Mouse (Mus musculus): ENCODE measurements at regions not wholly inside any gene's neighbourhood (a gene's known extent, or its start where the extent isn't known, plus 50 kb on each side); places are given as distances from the start of the nearest gene placed in this dataset.

- no peak for DNase-seq (ENCODE audit: low read depth, low spot score)
Measured at GRCm38 (mm10) chr6:94816161-94816560, 116.2 kb upstream of the Lrig1 start.

GRCm38 (mm10) chr6:94814711-94815110 lies 114.8 kb upstream of the Lrig1 start:
- no peak for DNase-seq (ENCODE audit: low read depth, low spot score)

- DNase-seq (ENCODE audit: low read depth, low spot score), result no peak
Measured at GRCm38 (mm10) chr6:94813481-94814148, 113.7 kb upstream of the Lrig1 start.

- no peak for DNase-seq (ENCODE audit: low read depth, low spot score)
Measured at GRCm38 (mm10) chr6:94811846-94812245, 111.9 kb upstream of the Lrig1 start.

DNA sequence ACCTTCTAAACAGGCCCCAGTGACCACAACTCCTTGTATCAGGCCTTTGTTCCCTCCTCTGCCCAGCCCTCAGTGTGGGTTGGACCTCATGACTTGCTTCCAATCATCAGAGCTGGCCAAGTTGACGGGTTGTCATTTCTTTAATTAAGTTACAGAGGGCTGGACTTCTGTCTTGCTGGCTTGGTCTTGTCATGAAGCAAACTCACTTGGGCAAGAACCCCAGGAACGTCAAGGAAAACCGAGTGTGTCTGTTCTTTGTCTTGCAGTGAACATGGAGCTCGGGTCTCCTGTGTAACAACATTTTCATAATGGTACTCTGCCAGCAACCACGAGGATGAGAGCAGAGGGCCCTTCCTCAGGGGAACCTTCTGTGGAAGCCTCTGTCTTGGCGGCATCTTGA lies 107.3 kb upstream of the Lrig1 start:
- peak; percentile 6 for DNase-seq (ENCODE audit: low read depth, low spot score)

DNA sequence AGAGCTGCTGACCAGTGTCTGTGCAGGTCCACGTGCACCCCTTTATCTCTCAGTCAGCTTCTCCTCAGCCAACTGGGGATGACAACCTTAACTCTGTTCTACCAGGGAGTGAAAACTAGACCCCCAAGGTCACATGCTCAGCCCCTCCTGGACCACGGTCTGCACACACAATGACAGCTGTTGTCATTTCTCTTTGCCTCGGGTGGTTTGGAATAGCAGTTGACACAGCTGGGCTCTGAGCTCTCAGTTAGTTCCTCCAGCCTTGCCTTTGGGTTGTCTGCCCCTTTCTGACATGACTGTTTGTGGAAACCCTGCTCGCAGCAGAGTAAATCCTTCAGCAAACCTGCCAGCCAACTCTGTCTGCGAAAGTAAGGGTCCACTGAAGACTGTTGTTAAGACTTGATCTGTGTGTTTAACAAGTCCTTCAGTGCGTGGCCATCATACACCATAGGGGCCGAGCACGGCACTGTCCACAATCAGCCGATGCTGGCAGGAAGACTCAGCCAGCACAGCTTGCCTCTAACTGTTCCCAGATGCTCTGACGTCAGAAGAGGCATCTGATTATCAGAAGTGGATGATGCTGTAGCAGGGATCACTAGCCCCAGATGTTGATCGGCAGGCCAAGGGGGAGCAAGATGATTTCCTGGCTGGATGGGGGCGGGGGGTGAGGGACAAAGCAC lies 106.7 kb upstream of the Lrig1 start:
- peak; percentile 54 for DNase-seq (ENCODE audit: low read depth, low spot score)

GRCm38 (mm10) chr6:94805685-94806084 lies 105.7 kb upstream of the Lrig1 start:
- DNase-seq (ENCODE audit: low read depth, low spot score), result peak; percentile 58

DNA sequence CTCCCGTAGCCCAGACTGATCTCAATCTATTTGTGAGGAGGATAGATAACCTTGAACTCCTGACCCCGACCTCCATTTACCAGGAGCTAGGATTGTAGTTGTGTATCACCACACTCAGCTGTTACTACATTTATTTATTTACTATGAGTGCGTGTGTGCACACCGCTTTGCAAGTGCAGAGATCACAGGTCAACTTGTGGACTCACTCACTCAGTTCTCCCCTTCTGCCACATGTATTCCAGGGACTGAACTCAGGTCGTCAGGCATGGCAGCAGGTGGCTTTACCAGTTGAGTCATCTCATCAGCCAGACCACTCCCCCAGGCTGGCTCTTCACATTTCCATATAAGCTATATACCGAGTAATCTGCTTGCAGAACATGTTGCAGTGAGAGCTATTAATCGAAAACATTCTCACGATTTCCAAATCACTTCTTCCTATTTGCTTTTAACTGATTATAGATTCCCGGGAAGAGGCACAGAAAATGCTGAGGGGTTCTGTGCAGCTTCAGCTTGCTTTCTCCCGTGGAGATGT lies 104.4 kb upstream of the Lrig1 start:
- DNase-seq (ENCODE audit: low read depth, low spot score), result no peak

DNA sequence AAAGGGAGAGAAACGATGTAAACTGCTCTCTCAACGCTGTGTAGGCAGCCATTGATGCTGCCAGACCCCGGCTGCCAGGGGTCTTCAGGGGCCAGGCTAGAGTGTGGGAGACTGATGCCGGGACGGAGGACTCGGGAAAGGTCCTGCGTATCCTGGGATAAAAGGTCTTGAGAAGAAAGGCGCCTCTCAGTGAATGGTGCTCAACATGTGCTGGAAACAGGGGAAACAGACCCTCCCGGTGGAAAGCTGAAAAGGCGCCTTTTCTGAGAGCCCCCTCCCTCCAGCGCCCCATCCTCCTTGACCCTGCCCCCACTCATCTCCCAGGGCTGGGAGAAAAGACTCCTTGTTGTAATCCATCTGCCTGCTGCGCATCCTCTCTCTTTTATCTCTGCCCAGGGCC lies 101.1 kb upstream of the Lrig1 start:
- DNase-seq (ENCODE audit: low read depth, low spot score), result no peak

DNA sequence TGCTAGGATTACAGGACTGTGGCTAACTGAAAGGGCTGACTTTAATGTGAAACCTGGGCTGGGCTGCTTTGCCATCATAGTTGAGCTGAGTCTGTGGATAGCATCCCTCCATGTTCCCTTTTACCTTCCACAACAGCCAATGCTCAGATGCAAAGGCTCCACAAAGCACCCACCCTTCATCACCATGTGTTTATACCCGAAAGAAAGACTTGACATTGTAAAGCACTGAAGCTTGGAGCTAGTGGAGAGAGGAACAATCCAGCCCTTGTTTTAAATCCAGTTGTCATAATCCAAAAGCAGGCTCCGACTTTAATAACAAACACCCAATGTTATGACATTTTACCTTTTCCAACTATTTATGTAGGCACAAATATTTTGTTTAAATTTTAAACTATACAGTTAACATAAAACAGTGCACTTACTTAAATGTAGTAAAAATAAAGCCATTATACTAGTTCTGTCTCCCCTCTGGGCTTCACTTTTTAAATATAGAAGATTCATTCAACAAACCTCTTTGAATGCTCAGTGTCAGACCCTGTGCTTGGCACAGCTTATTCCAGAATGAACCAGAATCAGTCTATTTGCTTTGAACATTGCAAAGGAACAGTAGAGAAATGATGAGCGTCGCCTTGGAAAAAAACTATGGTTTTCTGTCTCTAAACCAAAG lies 98.7 kb upstream of the Lrig1 start:
- no peak for DNase-seq (ENCODE audit: low read depth, low spot score)

DNA sequence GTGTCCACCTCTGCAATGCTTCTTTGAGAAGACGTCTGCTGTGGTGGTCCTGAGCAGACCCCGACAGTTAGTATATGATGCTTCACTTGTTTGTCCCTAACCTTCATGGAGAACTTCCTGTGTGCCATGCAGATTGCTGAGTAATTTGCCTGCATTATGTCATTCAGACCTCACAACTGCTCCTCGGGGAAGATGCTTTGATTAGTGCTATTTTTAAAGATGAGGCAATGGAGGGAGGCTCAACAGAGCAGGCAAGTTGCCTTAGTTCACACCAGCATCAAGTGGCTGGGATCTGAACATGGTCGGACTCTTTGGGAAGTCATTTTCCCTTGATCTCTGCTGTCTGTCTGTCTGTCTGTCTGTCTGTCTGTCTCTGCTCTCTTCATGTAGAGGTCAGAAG lies 95.5 kb upstream of the Lrig1 start:
- peak; percentile 22 for DNase-seq (ENCODE audit: low read depth, low spot score)

DNA sequence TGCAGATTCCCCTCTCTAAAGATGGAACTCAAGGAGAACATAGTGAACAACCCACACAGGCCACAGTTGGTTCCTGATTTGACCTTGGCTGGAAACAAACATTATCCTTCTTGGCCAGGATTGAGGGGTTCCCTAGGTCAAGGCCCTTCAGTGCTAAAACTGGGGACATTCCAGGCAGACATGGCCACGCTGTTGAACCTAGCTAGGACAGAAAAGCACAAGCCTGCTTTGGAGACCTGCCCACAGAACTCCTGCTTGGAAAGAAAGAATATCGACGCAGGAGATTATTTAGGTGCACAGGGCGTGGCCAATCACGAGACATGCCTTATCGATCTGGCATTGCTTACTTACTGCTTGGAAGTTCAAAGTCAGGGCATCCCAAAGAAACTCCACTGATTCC lies 93.6 kb upstream of the Lrig1 start:
- DNase-seq (ENCODE audit: low read depth, low spot score), result no peak

DNA sequence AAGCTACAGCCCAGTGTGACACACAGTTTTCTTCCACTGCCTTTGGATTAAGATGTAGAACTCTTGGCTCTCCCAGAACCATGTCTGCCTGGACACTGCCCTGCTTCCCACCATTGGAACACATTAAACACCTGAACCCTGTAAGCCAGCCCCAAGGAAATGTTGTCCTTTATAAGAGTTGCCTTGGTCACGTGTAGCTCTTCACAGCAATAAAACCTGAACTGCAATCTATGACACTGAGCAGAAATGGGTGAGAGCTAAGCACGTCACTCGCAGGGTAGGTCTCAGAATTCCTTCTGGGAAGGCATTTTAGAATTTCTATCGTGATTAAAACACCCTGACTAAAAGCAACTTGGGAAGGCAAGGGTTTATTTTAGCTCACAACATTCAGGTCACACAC lies 92.4 kb upstream of the Lrig1 start:
- no peak for DNase-seq (ENCODE audit: low read depth, low spot score)

DNA sequence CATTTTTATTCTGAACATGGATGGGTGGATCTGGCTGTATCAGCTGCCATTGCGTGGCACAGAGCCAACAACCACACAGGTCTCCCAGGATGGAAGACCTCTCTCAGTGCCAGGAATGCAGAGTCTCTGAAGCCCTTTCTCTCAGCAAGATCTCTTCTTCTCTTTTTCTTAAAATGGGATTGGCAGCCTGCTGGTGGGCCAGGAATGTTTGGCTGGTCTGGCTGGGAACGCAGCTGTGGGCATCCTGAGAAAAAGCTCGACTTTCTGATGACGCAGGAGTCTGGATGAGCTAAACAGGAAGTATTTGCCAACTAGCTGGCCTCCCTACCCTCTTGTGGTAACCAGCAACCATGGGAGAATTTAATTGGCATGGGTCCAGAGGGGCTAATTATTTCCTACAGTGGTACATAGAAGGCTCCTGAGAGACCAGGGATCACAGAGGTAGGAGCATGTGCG lies 89.4 kb upstream of the Lrig1 start:
- peak; percentile 33 for DNase-seq (ENCODE audit: low read depth, low spot score)

DNA sequence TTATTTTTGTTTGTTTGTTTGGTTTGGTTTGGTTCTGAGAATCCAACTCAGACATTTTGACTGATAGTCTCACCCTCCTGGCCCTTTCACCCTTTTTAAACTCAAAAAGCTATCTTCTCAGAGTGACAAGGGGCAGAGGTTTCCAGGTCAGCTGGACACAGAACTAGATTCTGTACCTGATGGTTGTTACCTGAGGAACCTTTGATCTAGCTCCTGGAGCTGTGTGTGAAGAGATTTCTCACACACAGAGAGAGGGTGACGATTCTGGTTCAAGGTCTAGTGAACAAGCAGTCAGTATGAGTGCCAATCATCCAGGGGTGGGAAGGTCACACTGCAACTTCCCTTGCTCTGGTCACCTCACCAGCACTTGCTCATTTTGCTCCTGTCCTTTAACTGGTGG lies 83.5 kb upstream of the Lrig1 start:
- DNase-seq (ENCODE audit: low read depth, low spot score), result no peak

- no peak for DNase-seq (ENCODE audit: low read depth, low spot score)
Measured at GRCm38 (mm10) chr6:94780621-94781020, 80.7 kb upstream of the Lrig1 start.

DNA sequence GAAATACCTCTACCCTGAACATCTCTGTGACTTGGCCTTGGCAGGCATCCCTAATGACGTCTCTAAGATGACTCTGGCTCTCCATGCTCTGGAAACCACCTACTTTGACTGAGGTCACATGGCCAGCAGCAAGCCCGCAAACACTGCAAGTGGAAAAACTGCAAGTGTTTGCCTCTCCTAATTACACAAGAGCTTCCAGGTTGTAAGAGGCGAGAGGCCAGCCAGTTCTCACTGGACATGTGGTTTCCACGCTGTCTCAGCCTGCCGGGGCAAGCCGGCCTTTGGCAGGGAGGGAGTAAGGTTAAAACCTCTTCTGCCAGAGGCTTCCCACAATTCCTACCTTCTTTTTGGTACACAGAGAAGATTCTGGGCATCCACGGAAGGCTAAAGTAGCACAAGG lies 79.9 kb upstream of the Lrig1 start:
- DNase-seq (ENCODE audit: low read depth, low spot score), result peak; percentile 79

DNA sequence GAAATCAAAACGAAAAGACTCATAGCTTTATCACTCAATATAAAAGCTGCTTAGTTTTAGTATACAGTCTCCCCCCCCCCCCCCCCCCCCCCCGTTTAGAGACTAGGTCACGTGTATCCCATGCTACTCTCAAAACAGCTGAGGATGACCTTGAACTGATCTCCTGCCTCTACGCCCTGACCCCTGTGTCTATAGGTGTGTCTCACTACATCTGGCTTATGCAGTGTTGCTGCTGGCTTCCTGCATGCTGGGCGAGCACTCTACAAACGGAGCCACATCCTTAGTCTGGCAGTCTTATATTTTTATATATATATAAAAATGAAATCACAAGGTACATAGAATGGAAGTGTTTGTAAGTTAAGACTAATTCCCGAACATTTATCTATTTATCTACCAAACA lies 79.3 kb upstream of the Lrig1 start:
- no peak for DNase-seq (ENCODE audit: low read depth, low spot score)

- DNase-seq (ENCODE audit: low read depth, low spot score), result no peak
Measured at GRCm38 (mm10) chr6:94778797-94779196, 78.8 kb upstream of the Lrig1 start.

DNA sequence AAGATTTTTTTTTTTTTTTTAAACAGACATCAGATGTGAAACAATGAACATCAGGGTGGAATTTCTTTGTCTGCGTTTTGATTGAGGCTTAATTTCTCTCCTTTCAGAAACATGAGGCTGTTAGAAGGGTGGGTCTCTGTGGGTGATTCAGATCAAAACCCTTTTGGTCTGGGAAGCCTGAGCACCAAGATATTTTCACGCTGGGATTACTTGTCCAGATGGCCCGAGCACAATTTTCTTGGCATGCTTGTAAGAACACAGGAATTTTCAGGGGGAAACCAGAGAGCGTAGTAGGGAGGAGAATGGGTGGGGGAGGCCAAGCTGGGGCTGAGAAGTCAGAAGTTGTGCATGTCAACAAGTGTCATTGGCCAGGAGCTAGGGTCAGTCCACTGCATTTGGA lies 76.6 kb upstream of the Lrig1 start:
- peak; percentile 53 for DNase-seq (ENCODE audit: low read depth, low spot score)

DNA sequence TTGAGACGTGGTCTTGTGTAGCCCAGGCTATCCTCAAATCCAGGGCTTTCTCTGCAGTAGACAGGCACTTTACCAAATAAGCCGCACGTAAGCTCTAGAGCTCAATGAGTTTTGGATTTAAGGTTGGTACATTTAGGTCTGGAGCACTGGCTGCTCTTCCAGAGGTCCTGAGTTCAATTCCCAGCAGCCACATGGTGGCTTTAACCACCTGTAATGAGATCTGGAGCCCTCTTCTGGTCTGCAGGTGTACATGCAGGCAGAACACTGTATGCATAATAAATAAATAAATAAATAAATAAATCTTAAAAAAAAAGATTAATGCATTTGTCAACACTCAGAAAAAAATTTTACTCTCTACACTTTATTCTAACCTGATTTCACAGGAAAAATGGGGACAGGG lies 74.9 kb upstream of the Lrig1 start:
- no peak for DNase-seq (ENCODE audit: low read depth, low spot score)

GRCm38 (mm10) chr6:94773604-94774486 lies 73.9 kb upstream of the Lrig1 start:
- DNase-seq (ENCODE audit: low read depth, low spot score), result no peak
